Mouse (Mus musculus) CH12F3 (cell line): Measurements from ENCODE around the gene Six1.
"Not testable (repeated sequence)": the region's sequence is repeated elsewhere in the genome, so short reads cannot be mapped to it uniquely, and the experiment has no call there.

Experiments
- in situ Hi-C: fragments of 300-500 bp; cut with MboI; formaldehyde crosslinking; loops from 2 replicates; pipeline ENCODE4 v1.14.3; 2020; ENCODE audit warnings: low sequenced_read_pairs

Six1 gene

GRCm38 (mm10) chr12:73034901-73035895 lies 18.5 kb downstream of the Six1 start:
- in situ Hi-C loops: no loop called here

GRCm38 (mm10) chr12:73032665-73033064 lies 21.0 kb downstream of the Six1 start:
- in situ Hi-C loops: no loop called here

- in situ Hi-C loops: no loop called here
Observed at GRCm38 (mm10) chr12:73031315-73031714, 22.4 kb downstream of the Six1 start.

GRCm38 (mm10) chr12:73025490-73025889 lies 28.2 kb downstream of the Six1 start:
- in situ Hi-C loops: no loop called here

GRCm38 (mm10) chr12:73020941-73021340 lies 32.7 kb downstream of the Six1 start:
- in situ Hi-C loops: no loop called here

GRCm38 (mm10) chr12:73020422-73020821 lies 33.3 kb downstream of the Six1 start:
- in situ Hi-C loops: no loop called here

DNA sequence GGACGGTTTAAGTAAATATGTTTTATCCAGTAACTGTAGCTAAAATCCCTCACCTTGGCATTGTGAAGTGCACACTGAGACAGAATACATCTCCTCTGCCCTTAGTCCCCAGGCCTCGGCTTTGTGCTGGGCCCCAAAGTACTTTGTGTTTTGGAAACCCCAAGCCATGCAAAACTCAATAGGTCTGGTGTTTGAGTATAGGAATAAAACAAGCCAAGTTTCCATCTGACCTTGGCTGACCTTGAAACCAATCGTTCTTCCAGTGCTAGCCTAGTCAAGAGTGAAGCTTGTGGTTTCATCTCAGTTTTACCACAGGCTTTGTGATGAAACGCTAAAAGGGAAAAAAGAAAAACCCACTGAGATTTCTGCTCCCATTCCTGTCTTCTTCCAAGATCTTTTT lies 34.8 kb downstream of the Six1 start:
- in situ Hi-C loops: loop anchor here (10.0 kb wide), 1 partner anchor 496 kb away; no protein-coding TSS in a partner anchor

GRCm38 (mm10) chr12:73016171-73016570 lies 37.5 kb downstream of the Six1 start:
- in situ Hi-C loops: loop anchor here (10.0 kb wide), 1 partner anchor 499 kb away; no protein-coding TSS in a partner anchor

- in situ Hi-C loops: loop anchor here (10.0 kb wide), 1 partner anchor 500 kb away; no protein-coding TSS in a partner anchor
Observed at GRCm38 (mm10) chr12:73014311-73014710, 39.4 kb downstream of the Six1 start.

DNA sequence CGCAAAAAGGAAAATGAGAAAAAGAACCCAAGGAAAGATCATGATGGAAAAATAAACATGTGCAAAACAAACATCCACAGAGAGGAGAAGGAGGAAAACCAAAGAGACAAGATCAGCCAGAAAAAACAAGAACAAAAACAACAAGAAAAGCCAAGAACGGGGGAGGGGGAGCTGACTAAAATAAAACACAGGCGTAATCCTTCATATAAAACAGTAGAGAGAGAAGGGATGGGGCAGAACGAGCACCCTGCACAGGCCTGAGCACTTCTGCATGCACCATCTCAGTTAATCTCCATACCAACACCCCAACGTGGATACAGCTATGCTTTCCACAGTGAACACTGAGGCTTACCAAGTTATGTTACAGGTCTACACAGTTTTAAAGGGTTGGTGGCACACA lies 40.9 kb downstream of the Six1 start:
- in situ Hi-C loops: loop anchor here (10.0 kb wide), 1 partner anchor 502 kb away; no protein-coding TSS in a partner anchor

DNA sequence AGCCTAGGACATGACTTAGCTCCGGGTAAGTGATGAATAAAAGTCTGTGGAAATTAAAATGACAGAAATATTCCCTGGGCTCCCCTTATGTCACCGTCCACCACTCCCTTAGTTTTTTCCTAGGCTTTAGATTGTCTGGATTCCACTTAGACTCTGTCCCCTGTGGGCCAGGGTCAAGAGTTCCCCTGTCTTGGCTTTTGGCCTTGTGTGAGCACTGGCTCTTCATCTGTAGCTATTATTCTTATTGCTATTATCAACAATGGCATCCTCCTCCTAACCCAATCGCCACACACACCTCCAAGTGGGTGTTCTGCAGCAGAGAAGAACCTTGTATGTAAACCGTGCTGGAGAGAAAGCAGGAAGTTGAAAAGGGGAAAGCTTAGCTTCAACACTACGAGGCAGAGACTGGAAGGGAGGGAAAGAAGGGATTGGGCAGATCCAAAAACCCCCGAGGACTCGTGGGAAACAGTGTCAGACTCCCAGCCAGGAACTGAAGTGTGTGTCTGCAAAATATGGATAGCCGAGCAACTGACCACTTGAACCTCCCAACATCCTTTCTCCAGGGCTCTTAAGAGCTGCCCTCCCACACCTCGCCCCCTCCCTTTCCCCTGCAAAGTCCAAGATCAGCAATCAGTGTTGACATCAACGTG lies 41.4 kb downstream of the Six1 start:
- in situ Hi-C loops: loop anchor here (10.0 kb wide), 1 partner anchor 503 kb away; no protein-coding TSS in a partner anchor

- in situ Hi-C loops: not testable (repeated sequence)
Observed at GRCm38 (mm10) chr12:73002903-73003302, 50.8 kb downstream of the Six1 start.

DNA sequence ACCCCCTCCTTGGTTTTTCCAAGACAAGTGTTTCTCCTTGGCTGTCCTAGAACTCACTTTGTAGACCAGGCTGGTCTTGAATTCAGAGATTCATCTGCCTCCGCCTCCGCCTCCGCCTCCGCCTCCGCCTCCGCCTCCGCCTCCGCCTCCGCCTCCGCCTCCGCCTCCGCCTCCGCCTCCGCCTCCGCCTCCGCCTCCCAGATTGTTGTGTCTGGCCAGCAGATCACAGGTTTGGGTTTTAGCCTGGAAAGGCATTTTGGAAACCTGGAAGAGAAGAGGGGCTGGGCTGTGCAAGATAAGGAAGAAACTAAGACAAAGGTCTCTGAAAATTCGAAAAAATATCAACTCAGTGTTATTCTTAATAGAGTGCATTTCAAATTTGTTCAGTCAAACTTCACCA lies 51.4 kb downstream of the Six1 start:
- in situ Hi-C loops: not testable (repeated sequence)

- in situ Hi-C loops: no loop called here
Observed at GRCm38 (mm10) chr12:72998105-72999001, 55.3 kb downstream of the Six1 start.

DNA sequence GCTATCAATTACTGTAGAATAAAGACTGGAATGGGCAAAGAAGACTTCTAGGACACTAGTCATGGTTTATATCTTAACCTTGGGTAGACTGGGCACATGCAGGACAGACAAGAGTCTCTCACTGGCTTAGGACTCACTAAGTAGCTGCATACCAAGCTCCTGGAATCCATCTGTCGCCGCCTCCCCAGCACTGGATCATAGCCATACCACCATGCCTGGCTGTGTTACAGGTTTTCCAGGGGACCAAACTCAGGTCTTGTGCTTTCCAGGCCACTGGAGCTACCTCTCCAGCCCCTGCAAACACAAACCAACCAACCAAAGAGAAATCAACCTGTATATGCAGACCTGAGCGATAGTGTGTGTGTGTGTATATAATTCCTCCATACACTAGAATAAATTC lies 57.0 kb downstream of the Six1 start:
- in situ Hi-C loops: no loop called here
